Mouse (Mus musculus): ENCODE data around the gene Wfdc16.
"Not testable (repeated sequence)": the region's sequence is repeated elsewhere in the genome, so short reads cannot be mapped to it uniquely, and the experiment has no call there.

The Wfdc16 gene

DNA sequence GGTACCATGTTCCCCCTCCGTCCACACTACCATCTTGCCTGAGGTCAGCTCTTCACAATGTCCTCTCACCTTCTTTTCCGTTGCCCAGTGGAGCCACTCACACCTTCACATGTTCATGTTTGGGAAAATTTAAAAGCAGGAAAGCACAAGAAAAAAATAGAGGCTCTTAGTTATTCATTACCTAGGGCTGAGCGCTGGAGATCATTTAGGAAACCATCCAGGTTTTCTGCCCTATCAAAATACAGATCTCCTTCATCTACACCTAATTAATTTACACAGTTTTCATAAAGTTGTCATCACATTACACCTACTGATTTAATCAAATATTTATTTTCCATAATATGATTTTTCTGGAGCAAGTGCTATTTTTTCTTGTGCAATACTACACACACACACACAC lies at the start of gene Wfdc16:
Gene Wfdc16 (minus strand): TSS at position 101 of the 400 bp plus-strand sequence.
- no peak for DNase-seq (ENCODE audit: low spot score in 2 of 2)

DNA sequence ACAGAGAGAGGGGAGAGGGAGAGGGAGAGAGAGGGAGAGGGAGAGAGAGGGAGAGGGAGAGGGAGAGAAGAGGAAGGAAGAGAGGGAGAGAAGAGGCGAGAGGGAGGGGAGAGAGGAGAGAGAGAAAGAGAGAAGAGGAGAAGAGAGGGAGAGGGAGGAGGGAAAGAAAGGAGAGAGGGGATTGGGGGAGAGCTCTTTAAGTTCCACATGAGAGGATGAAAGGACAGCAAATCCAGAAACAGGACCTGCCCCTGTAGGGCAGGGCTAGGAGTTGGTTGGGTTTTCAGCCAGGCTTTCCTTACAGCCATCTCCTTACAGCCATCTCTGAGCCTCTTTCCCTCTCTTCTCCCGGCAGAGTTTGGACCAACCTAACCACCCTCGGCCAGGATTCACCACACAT lies 46.2 kb upstream of the Wfdc16 start, which contains the start of gene Wfdc13:
Gene Wfdc13 (plus strand): TSS at position 301 of the 400 bp plus-strand sequence.
- DNase-seq (ENCODE audit: low spot score in 2 of 2) = no peak

- peak; percentile 35 to 59 for DNase-seq (ENCODE audit: low spot score in 2 of 2)
Measured at GRCm38 (mm10) chr2:164679906-164680305, 41.3 kb upstream of the Wfdc16 start.

DNA sequence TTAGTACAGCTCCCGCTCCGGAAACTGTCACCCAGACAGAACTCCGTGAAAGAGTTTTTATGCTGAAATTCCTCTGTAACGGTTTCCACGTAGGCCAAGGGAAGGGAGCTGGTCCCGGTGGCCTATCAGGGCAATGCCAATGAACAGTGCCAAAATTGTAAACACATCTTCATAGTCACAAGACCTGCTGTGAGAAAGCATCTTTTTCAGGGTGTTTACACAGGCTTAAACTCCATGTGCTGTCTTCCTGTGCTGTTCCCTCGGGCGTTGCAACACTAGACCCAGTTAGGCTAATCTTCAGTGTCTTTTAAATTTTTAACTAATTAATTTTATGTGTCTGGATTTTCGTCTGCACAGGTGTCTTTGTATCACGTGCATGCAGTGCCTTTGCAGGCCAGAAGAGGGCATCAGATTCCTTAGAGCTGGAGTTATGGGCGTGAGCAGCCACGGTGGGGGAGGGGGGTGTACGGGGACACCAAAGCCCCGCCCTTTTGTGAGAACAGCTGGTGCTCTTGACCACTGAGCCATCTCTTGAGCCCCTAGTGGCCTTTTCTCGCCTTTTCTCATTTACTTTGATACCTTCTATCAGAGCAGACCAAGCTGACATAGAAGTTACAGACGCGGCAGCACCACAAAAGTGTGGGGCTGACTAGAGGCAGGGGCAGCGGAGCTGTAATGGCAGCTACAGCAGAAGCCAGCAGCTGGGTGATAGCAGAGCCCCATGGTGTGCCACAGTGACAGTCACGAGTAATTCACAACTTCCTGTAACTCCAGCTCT lies 40.4 kb upstream of the Wfdc16 start:
- peak; percentile 72 to 76 for DNase-seq (ENCODE audit: low spot score in 2 of 2)

- no peak for DNase-seq (ENCODE audit: low spot score in 2 of 2)
Measured at GRCm38 (mm10) chr2:164676916-164677685, 38.5 kb upstream of the Wfdc16 start.

DNA sequence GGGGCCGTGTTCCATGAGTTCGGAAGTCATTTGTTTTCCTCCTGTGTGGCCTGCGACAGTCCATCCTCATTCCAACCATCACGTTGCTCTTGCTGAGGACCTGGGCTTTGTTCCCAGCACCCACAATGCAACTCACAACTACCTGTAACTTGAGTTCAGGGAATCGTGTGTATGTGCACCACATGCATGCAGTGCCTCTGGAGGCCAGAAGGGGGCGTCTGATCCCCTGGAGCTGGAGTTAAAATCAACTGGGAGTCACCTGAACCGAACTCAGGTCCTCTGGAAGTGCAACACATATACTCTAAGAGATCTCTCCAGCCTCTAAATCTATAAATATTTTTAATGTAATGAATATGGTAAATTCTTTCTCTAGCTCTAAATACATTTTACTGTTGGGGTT lies 37.5 kb upstream of the Wfdc16 start:
- no peak for DNase-seq (ENCODE audit: low spot score in 2 of 2)

DNA sequence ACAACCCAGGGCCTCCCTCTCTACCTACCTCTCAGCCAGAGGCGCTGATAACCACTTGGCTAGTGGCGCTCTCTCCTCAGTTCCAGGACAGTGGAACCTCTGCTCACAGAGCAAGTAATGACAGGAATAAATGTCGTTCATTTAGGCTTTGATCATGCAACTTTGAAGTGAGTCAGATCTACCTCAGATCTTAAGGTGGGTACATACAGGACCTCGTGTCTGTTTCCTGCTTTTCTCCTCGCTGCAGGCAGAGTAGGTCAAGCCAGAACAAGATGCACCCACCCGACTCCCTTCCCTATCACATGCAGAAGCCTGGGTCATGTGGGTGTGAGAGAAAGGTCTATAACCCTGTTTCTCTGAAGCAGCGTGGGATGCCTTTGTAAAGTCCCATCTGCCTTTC lies 35.4 kb upstream of the Wfdc16 start, which contains the start of gene Wfdc11:
Gene Wfdc11 (minus strand): TSS at position 101 of the 400 bp plus-strand sequence.
- no peak for DNase-seq (ENCODE audit: low spot score in 2 of 2)

GRCm38 (mm10) chr2:164670938-164671337 lies 32.3 kb upstream of the Wfdc16 start:
- no peak for DNase-seq (ENCODE audit: low spot score in 2 of 2)

- DNase-seq (ENCODE audit: low spot score in 2 of 2) = no peak
Measured at GRCm38 (mm10) chr2:164670261-164670660, 31.7 kb upstream of the Wfdc16 start.

- DNase-seq (ENCODE audit: low spot score in 2 of 2) = no peak
Measured at GRCm38 (mm10) chr2:164664851-164665250, 26.3 kb upstream of the Wfdc16 start.

DNA sequence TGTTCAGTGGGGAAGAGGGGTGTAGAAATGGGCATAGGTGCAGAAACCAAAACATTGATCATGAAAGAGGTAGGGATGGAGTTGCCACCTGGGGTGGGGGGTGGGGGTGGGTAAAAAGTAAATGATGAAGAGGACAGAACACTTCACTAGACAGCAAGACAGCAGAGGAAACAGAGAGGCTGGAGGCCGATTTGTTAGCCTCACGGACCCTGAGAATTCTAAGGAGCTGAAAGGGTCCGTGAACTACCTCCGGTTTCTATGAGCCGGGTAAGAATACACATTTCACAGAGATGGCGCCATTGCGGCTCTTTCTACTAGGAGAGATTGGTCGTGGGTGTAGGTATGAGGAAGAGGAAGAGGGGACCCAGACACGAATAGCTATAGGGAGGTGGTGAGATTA lies 17.9 kb upstream of the Wfdc16 start, which contains the start of gene Wfdc9:
Gene Wfdc9 (minus strand): TSS at position 101 of the 400 bp plus-strand sequence.
- no peak for DNase-seq (ENCODE audit: low spot score in 2 of 2)

- peak; percentile 19 to 50 for DNase-seq (ENCODE audit: low spot score in 2 of 2)
Measured at GRCm38 (mm10) chr2:164655858-164656257, 17.3 kb upstream of the Wfdc16 start, which contains the start of gene Wfdc10. Wfdc10 (plus strand) TSS chr2:164656046.

- DNase-seq (ENCODE audit: low spot score in 2 of 2) = no peak
Measured at GRCm38 (mm10) chr2:164641881-164642673, 3.5 kb upstream of the Wfdc16 start.

- no peak for DNase-seq (ENCODE audit: low spot score in 2 of 2)
Measured at GRCm38 (mm10) chr2:164641129-164641528, 2.5 kb upstream of the Wfdc16 start.

GRCm38 (mm10) chr2:164635266-164635665 lies 3.3 kb downstream of the Wfdc16 start:
- DNase-seq (ENCODE audit: low spot score in 2 of 2) = no peak

GRCm38 (mm10) chr2:164621775-164622174 lies 16.8 kb downstream of the Wfdc16 start:
- DNase-seq (ENCODE audit: low spot score in 2 of 2) = no peak

- DNase-seq (ENCODE audit: low spot score in 2 of 2) = no peak
Measured at GRCm38 (mm10) chr2:164619050-164619449, 19.5 kb downstream of the Wfdc16 start.

DNA sequence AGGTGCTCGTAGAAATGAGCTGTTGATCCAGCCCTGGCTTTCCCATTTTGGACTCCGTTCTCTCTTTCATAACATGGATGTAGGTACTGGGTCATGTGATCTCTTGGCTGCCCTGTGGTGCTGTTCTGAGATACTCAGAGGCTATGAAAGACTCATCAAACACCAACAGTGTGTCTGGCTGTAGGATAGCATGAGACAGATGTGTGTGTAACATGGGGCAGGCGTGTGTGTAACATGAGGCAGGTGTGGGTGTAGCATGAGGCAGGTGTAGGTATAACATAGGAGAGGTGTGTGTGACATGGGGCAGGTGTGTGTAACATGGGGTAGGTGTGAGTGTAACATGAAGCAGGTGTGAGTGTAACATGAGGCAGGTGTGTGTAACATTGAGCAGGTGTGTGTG lies 23.2 kb downstream of the Wfdc16 start:
- DNase-seq (ENCODE audit: low spot score in 2 of 2) = no peak

DNA sequence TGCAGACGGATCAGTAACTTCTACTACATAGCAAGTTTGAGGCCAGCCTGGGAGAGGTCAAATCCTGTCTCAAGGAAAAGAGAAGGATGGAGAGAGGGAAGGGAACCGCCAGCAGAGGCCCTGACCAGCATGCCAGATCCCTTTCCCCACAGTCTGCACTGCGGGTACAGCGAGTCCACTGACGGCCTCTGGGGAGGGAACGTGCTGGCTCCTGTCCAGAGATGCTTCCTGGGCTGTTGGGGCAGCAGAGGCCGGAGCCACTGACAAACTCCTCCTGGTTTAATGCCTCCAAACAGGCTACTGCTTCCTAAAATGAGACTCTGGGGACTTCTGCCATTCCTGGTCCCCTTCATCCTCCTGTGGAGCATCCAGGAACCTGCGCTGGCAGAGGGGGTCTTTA lies 25.1 kb downstream of the Wfdc16 start, which contains the start of the genes Wfdc6b and Wfdc8:
Gene Wfdc6b (plus strand): TSS at position 52 of the 400 bp plus-strand sequence.
Gene Wfdc8 (minus strand): TSS at position 156 of the 400 bp plus-strand sequence.
- DNase-seq (ENCODE audit: low spot score in 2 of 2) = not testable (repeated sequence)

DNA sequence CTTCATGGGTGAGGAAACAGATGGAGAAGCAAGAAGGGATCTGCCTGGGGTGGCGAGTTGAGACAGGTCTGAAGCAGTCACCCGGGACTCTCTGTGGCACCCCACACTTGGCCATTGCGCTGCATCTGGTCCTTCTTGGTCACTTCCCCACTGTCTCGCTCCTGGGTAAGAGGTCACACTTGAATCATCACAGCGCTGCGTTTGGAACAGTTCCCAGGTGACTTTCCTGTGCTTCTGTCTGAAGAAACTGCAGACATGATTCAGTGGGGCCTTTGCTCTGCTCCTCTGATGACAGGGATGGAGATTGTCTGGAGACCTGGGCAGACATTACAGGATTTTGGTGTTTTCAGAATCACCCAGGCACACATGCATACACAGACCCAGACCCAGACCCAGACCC lies 29.8 kb downstream of the Wfdc16 start:
- no peak for DNase-seq (ENCODE audit: low spot score in 2 of 2)

- DNase-seq (ENCODE audit: low spot score in 2 of 2) = no peak
Measured at GRCm38 (mm10) chr2:164604411-164604810, 34.2 kb downstream of the Wfdc16 start.

- no peak for DNase-seq (ENCODE audit: low spot score in 2 of 2)
Measured at GRCm38 (mm10) chr2:164603482-164603881, 35.1 kb downstream of the Wfdc16 start.
